Mouse (Mus musculus) testis, adult 2 months (tissue): ENCODE measurements around the gene Tln2.

ENCODE experiments used
- CTCF ChIP-seq: fragments of 200-500 bp; IDR thresholded peaks from 2 replicates; pipeline ENCODE4 v1.5.1; 2012; ENCODE audit warnings: low read depth, mild to moderate bottlenecking, inconsistent platforms, low read length, moderate library complexity; ENCODE audit not compliant: control insufficient read depth, insufficient read depth, insufficient replicate concordance
- POLR2A ChIP-seq: fragments of 200-500 bp; IDR thresholded peaks from 2 replicates; pipeline ENCODE4 v1.6.1; 2012; ENCODE audit warnings: low read depth, mild to moderate bottlenecking, inconsistent platforms, low read length, moderate library complexity; ENCODE audit not compliant: control insufficient read depth

GRCm38 (mm10) chr9:67572790-67573682, 13.5 kb upstream of the Tln2 start:
- TF ChIP-seq CTCF (no peak), POLR2A (no peak)
